Mouse (Mus musculus): ENCODE data around the gene Ncor2. TPM values are rescaled to one million over a fixed set of nuclear protein-coding genes. Genes with fewer than 3 reads are reported as not detected.

The Ncor2 gene
- polyA plus RNA-seq, 1 experiment = 49.9 TPM

DNA sequence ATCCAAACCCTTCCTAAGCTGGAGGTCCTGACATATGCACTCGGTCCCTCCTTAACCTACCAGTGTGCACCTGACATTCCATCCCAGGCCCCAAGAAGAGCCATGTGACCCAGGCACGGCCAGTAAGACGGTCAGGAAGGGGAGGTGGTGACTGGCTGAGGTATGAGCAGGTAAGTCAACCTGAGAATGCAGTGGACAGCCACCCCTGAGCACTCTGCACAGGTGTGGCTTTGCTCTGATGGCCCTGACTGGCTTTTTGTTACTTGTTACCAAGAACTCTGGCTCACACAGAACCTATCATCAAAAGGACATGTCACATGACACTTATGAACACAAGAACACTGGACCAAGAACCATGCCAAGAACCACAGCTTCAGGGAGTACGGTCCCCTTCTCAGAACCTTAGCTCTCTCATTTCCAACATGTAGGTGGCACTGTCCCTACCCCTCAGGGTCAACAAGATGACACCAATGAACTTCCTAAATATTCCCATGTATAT, 53.0 kb downstream of the Ncor2 start:
- H3K27me3 ChIP-seq (ENCODE audit: control insufficient read depth, insufficient read depth, low read length) = no peaks in the 10 kb centered on the region
- no peak overlapping the region for H3K27ac ChIP-seq (ENCODE audit: insufficient read depth, low read depth, low read length)
- H3K4me1 ChIP-seq (ENCODE audit: control insufficient read depth, insufficient read depth, insufficient read length, low read length) = peaks cover 17% of the 10 kb centered on the region
- WGBS = 71% methylated on average over 4 of the region's 4 CpGs
- no peak overlapping the region for H3K4me3 ChIP-seq (ENCODE audit: low read depth, low read length)
- peaks cover 1% of the 10 kb centered on the region; the same call in 1 of the 2 replicates for H3K36me3 ChIP-seq (ENCODE audit: control insufficient read depth, insufficient read depth, low read length)
- no peak for TF ChIP-seq POLR2A (IDR thresholded peaks at IDR 0.05; ENCODE audit: low read depth, low read length)
- TF ChIP-seq CTCF (IDR thresholded peaks at IDR 0.05; ENCODE audit: extremely low read depth, insufficient read length, insufficient replicate concordance, low read depth, low read length) = no peak

DNA sequence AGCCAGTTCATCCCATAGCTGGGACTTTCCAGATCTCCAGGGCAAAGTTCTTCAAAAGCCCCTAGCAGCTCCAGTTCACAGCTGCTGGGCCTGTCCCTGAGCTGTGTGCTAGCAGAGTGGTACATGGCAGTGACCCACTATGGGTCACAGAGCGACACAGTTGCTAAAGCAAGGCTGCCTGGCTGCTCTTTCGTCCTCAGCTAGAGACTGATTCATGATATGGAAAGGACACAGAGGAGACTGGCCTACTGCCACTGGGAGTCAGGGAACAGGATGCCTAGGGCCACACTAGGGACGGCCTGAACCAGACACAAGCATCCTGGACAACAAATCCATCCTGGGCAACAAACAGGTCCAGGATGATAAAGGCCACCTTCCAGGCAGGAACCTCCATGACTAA, 53.8 kb downstream of the Ncor2 start:
- peaks cover 15% of the 10 kb centered on the region for H3K4me1 ChIP-seq (ENCODE audit: control insufficient read depth, insufficient read depth, insufficient read length, low read length)
- no peak overlapping the region for H3K27ac ChIP-seq (ENCODE audit: insufficient read depth, low read depth, low read length)
- WGBS = 68% methylated on average over 3 of the region's 3 CpGs
- no peak for TF ChIP-seq POLR2A (IDR thresholded peaks at IDR 0.05; ENCODE audit: low read depth, low read length)
- H3K27me3 ChIP-seq (ENCODE audit: control insufficient read depth, insufficient read depth, low read length) = no peaks in the 10 kb centered on the region
- no peak overlapping the region for H3K4me3 ChIP-seq (ENCODE audit: low read depth, low read length)
- H3K36me3 ChIP-seq (ENCODE audit: control insufficient read depth, insufficient read depth, low read length) = peaks cover 1% of the 10 kb centered on the region; the same call in 1 of the 2 replicates

DNA sequence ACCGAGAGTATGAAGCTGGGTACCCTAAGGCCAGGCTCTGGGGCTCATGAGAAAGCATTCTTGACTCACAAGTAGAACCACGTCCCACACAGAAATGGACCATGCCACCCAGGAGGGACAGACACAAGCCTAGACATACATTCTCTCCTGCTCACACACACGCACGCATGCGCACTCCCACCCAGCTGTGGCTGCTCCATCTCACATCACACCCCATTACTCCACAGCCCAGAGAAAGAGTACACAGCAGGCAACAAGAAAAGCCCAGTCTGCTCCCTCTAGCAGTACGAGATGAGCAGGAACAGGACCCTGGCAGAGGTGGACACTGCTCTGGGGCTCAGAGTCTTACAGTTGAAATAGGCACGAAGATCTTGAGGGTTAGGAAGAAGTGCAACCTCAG, 55.0 kb downstream of the Ncor2 start:
- Histone ChIP-seq H3K27me3 (ENCODE audit: control insufficient read depth, insufficient read depth, low read length) (no peaks in the 10 kb centered on the region), H3K27ac (ENCODE audit: insufficient read depth, low read depth, low read length) (no peak overlapping the region), H3K4me3 (ENCODE audit: low read depth, low read length) (no peak overlapping the region), H3K4me1 (ENCODE audit: control insufficient read depth, insufficient read depth, insufficient read length, low read length) (peaks cover 11% of the 10 kb centered on the region), H3K36me3 (ENCODE audit: control insufficient read depth, insufficient read depth, low read length) (peaks cover 5% of the 10 kb centered on the region)
- no peak for TF ChIP-seq POLR2A (IDR thresholded peaks at IDR 0.05; ENCODE audit: low read depth, low read length)
- no peak for TF ChIP-seq CTCF (IDR thresholded peaks at IDR 0.05; ENCODE audit: extremely low read depth, insufficient read length, insufficient replicate concordance, low read depth, low read length)
- 91% methylated on average over 7 of the region's 7 CpGs for whole genome bisulfite sequencing

DNA sequence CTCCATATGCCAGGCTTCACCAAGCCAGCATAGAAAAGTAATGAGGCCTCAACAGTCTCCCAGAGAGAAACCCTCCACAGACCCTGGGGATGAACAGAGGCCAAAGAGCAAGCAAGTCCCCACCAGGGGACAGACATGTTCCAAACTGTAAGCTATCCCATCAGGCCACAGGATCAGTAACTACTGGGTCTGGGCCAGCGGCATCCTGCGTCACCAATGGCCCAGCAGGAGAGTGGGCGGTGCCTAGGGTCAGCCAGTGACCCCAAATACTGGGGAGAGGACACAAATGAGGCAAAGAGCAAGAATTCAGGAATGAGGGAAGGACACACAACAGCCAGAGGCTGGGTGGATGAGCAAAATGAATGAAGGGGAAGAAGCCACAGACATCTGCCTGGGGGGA, 55.8 kb downstream of the Ncor2 start:
- 88% methylated on average over 3 of the region's 3 CpGs for WGBS
- Histone ChIP-seq H3K4me1 (ENCODE audit: control insufficient read depth, insufficient read depth, insufficient read length, low read length) (peaks cover 7% of the 10 kb centered on the region), H3K36me3 (ENCODE audit: control insufficient read depth, insufficient read depth, low read length) (peaks cover 12% of the 10 kb centered on the region), H3K4me3 (ENCODE audit: low read depth, low read length) (no peak overlapping the region), H3K27me3 (ENCODE audit: control insufficient read depth, insufficient read depth, low read length) (no peaks in the 10 kb centered on the region), H3K27ac (ENCODE audit: insufficient read depth, low read depth, low read length) (no peak overlapping the region)
- TF ChIP-seq CTCF (IDR thresholded peaks at IDR 0.05; ENCODE audit: extremely low read depth, insufficient read length, insufficient replicate concordance, low read depth, low read length) (no peak), POLR2A (IDR thresholded peaks at IDR 0.05; ENCODE audit: low read depth, low read length) (no peak)

DNA sequence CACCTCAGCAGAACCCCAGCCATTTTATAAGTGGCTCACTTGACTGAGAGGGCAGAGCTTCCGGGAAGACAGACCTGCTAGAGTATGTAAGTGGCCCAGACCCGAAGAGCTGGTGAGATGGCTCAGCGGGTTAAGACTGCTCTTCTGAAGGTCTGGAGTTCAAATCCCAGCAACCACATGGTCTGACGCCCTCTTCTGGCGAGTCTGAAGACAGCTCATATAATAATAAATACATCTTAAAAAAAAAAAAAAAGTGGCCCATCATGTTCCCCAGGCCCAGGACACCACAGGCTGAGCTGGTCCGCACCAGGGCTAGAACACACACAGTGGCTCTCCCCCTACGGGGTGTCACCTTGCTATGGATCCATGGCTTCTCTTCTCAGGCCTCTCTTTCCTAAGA, 56.5 kb downstream of the Ncor2 start:
- Histone ChIP-seq H3K4me1 (ENCODE audit: control insufficient read depth, insufficient read depth, insufficient read length, low read length) (peaks cover 2% of the 10 kb centered on the region), H3K36me3 (ENCODE audit: control insufficient read depth, insufficient read depth, low read length) (peaks cover 15% of the 10 kb centered on the region), H3K4me3 (ENCODE audit: low read depth, low read length) (no peak overlapping the region), H3K27me3 (ENCODE audit: control insufficient read depth, insufficient read depth, low read length) (no peaks in the 10 kb centered on the region), H3K27ac (ENCODE audit: insufficient read depth, low read depth, low read length) (no peak overlapping the region)
- TF ChIP-seq CTCF (IDR thresholded peaks at IDR 0.05; ENCODE audit: extremely low read depth, insufficient read length, insufficient replicate concordance, low read depth, low read length) (no peak), POLR2A (IDR thresholded peaks at IDR 0.05; ENCODE audit: low read depth, low read length) (no peak)
- 81% methylated on average over 7 of the region's 7 CpGs for WGBS

DNA sequence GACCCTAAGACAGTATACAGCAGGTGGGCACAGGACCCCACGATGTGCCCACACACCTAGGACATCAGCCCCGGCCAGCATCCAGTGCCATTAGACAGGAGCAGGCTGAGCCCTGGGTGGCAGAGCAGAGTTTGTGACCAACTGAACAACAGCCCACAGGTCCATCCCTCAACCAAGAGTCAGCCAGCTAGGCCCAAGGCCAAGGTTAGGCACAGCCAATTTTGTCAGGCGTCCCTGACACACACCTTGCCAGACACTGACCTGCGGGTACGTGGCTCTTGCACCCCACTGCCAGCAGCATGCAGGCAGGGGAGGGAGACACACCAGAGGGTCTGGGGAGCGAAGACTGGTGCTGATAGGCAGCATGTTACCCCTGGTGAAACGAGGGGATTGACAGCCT, 57.0 kb downstream of the Ncor2 start:
- Histone ChIP-seq H3K27me3 (ENCODE audit: control insufficient read depth, insufficient read depth, low read length) (no peaks in the 10 kb centered on the region), H3K36me3 (ENCODE audit: control insufficient read depth, insufficient read depth, low read length) (peaks cover 15% of the 10 kb centered on the region), H3K4me3 (ENCODE audit: low read depth, low read length) (no peak overlapping the region), H3K4me1 (ENCODE audit: control insufficient read depth, insufficient read depth, insufficient read length, low read length) (no peaks in the 10 kb centered on the region), H3K27ac (ENCODE audit: insufficient read depth, low read depth, low read length) (no peak overlapping the region)
- 86% methylated on average over 7 of the region's 7 CpGs for WGBS
- TF ChIP-seq POLR2A (IDR thresholded peaks at IDR 0.05; ENCODE audit: low read depth, low read length) (no peak), CTCF (IDR thresholded peaks at IDR 0.05; ENCODE audit: extremely low read depth, insufficient read length, insufficient replicate concordance, low read depth, low read length) (no peak)

DNA sequence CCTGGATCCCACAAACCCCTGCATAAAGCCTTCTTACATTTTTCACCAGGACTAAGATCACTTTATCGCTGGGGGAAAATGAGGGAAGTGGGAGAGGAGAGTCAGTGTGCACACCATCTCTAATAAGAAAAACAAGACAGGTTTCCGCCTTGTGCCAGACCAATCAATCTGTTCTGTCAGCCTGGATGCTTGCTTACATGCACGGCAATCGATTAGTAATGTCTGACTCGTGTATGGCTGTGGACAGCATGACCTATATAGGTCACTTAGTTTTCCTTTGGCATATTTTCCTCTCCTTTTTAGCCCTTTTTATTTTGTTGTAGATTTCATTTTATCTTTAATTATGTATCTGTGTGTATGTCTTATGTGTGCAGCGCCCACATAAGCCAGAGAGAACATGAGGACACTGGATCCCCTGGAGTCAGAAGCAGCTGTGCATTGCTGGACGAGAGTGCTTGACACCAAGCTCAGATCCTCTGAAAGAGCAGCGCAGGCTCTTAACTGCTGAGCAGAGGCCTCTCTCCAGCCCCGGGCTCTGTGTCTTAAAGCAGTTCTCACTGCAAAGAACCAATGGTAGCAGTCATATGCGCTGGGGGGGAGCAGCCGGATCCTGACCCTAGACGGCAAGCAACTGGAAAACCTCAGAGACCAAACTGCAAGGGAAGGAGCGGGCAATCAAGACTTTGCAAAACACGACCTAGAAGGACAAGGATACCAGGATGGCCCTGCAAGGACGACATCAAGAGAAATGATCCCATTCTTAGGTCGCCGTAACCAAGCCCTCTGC, 58.3 kb downstream of the Ncor2 start:
- Histone ChIP-seq H3K36me3 (ENCODE audit: control insufficient read depth, insufficient read depth, low read length) (peaks cover 15% of the 10 kb centered on the region), H3K4me3 (ENCODE audit: low read depth, low read length) (no peak overlapping the region), H3K4me1 (ENCODE audit: control insufficient read depth, insufficient read depth, insufficient read length, low read length) (no peaks in the 10 kb centered on the region), H3K27ac (ENCODE audit: insufficient read depth, low read depth, low read length) (no peak overlapping the region), H3K27me3 (ENCODE audit: control insufficient read depth, insufficient read depth, low read length) (no peaks in the 10 kb centered on the region)
- TF ChIP-seq CTCF (IDR thresholded peaks at IDR 0.05; ENCODE audit: extremely low read depth, insufficient read length, insufficient replicate concordance, low read depth, low read length) (no peak), POLR2A (IDR thresholded peaks at IDR 0.05; ENCODE audit: low read depth, low read length) (no peak)
- 76% methylated on average over 17 of the region's 17 CpGs for WGBS
